28 mouse cellular contexts compared by ENCODE assay signal in the genomic region with DNA sequence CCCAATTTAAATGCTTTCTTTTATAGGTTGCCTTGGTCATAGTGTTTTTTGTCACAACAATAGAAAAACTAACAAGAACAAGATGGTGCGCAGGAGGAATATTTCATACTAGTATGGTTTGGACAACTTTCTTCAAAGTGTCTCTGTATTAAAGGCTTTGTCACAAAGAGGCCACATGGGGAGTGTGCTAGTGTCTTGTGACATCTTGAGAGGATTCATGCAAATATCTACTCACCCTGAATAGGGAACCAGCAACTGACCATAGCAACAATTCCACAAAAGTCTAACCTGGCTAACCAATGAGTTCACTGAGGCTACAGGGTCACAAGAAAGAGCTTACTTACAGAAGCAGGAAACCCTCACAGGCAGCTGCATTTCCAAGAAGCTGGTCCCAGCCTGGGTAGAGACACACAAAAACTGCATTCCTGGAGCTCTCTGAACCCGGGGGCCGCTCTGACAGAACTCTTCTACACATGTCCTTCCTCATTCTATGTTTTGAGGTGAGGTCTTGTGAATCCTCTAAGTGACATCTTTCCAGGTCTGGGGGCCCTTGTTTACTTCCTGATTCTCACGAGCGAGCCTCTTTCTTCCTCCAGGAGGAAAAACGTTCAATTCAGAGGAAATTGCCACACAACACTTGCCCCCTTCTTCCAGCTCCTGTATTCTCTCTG. TPM values are rescaled to one million over a fixed set of nuclear protein-coding genes. Genes with fewer than 3 reads are reported as not detected.
DNase-seq lines count a peak whose midpoint lies in the region; ATAC-seq lines count a peak whose summit lies in the region.
"Had no signal": no experiment of that assay in that cellular context is flagged by ENCODE, and none has a peak within 500 bp of the region (broad histone marks: within the 10 kb centered on the region; RNA-seq: fewer than 3 reads in every experiment).

No protein-coding gene starts in this region.

- H3K9me3 ChIP-seq in heart, embryonic 15.5 days (replicated peaks), result no peaks in the 10 kb centered on the region
- H3K9me3 ChIP-seq: forebrain, embryonic 10.5 days; G1E; hindbrain, embryonic 15.5 days; kidney, embryonic 15.5 days; liver, embryonic 12.5 days; lung, embryonic 15.5 days had no signal

- H3K4me3 ChIP-seq in heart, embryonic 15.5 days, result no peak overlapping the region
- H3K4me3 ChIP-seq in brown adipose tissue, adult 24 weeks (ENCODE audit: insufficient read depth, low read depth, low read length), result no peak overlapping the region
- H3K4me3 ChIP-seq: forebrain, embryonic 10.5 days; hindbrain, embryonic 15.5 days; kidney, embryonic 15.5 days; liver, embryonic 12.5 days; lung, embryonic 15.5 days had no signal

- no peak for ATAC-seq in heart, embryonic 15.5 days (replicated peaks; ENCODE audit: insufficient number of reproducible peaks, insufficient read depth, low FRiP score, low read depth)
- ATAC-seq in monocyte, adult 5-6 weeks (replicated peaks; ENCODE audit: insufficient number of reproducible peaks, low FRiP score, low TSS enrichment, poor library complexity, severe bottlenecking), result peak; percentile 54
- no peak for ATAC-seq in frontal cortex, adult (ENCODE audit: low TSS enrichment)
- ATAC-seq: forebrain, postnatal 0 days; liver, embryonic 12.5 days; midbrain, embryonic 16.5 days had no signal

- H3K36me3 ChIP-seq in heart, embryonic 15.5 days, result no peaks in the 10 kb centered on the region
- H3K36me3 ChIP-seq: forebrain, embryonic 10.5 days; G1E; hindbrain, embryonic 15.5 days; kidney, embryonic 15.5 days; liver, embryonic 12.5 days; lung, embryonic 15.5 days had no signal

- H3K4me1 ChIP-seq in heart, embryonic 15.5 days (replicated peaks), result peaks cover 31% of the 10 kb centered on the region
- H3K4me1 ChIP-seq in brown adipose tissue, adult 24 weeks (ENCODE audit: control insufficient read depth, insufficient read depth, insufficient read length, low read length), result 0 out of 2 replicates have a peak, but pooled peaks cover 4% of the 10 kb centered on the region

- 53% methylated on average over 6 of the region's 6 CpGs for WGBS in heart, embryonic 15.5 days

- H3K27me3 ChIP-seq in heart, embryonic 15.5 days, result no peaks in the 10 kb centered on the region
- H3K27me3 ChIP-seq: hindbrain, embryonic 15.5 days; liver, embryonic 12.5 days; lung, embryonic 15.5 days had no signal

- DNase-seq in heart, postnatal 25 days (ENCODE audit: low spot score), result no peak
- DNase-seq in A20 (ENCODE audit: low read depth, low spot score), result peak; percentile 53
- no peak for DNase-seq in frontal cortex, postnatal 25 days (ENCODE audit: low spot score in 2 of 2)
- DNase-seq in left cerebral cortex, adult 18-20 months (ENCODE audit: low spot score in 2 of 2), result no peak
- DNase-seq: cerebellum, adult 9-11 months; embryo, embryonic 11 days; forebrain, postnatal 0 days; heart, postnatal 4 days; thymus, postnatal 14 days had no signal

- intact Hi-C loops in heart, postnatal 25 days (cut with DNase I), result loop anchor here (5.0 kb wide), 2 partner anchors 37 to 87 kb away; a partner anchor contains a TSS

- no peak overlapping the region for H3K9ac ChIP-seq in heart, embryonic 15.5 days
- H3K9ac ChIP-seq: forebrain, postnatal 0 days; hindbrain, embryonic 15.5 days; kidney, embryonic 15.5 days; liver, embryonic 12.5 days; lung, embryonic 15.5 days had no signal

- 0 out of 2 replicates have a peak overlapping the region, but pooled peaks have one; percentile 31 for H3K27ac ChIP-seq in heart, embryonic 15.5 days
- peak overlapping the region; percentile 70; the same call in 1 of the 2 replicates for H3K27ac ChIP-seq in brown adipose tissue, adult 24 weeks (replicated peaks; ENCODE audit: low read depth, low read length)
- H3K27ac ChIP-seq: forebrain, embryonic 10.5 days; hindbrain, embryonic 15.5 days; kidney, embryonic 15.5 days; liver, embryonic 12.5 days; lung, embryonic 15.5 days had no signal

- H3K4me2 ChIP-seq in heart, embryonic 15.5 days, result no peak overlapping the region
- H3K4me2 ChIP-seq: heart, embryonic 11.5 days; hindbrain, embryonic 15.5 days; kidney, embryonic 15.5 days; liver, embryonic 12.5 days had no signal

RNA-seq across cellular contexts. Expression of a gene that starts 33.2 kb away (rescaled TPM):
- 327 and 350 TPM in 2 replicates for polyA plus RNA-seq in heart, embryonic 15.5 days (2015; fragmentation: Nextera tagmentation; extraction: Ambion mirVana)
- 100 to 1,000 TPM; 481 to 520 TPM for total RNA-seq in heart, postnatal 25 days (2021)
- 15.5 and 17.0 TPM in 2 replicates for polyA plus RNA-seq in brown adipose tissue, adult 24 weeks (2012; ENCODE audit: insufficient read depth, insufficient read length, missing spikeins)
- not detected in 3 replicates for total RNA-seq in monocyte, adult 5-6 weeks (2017)
- 1 to 10 TPM in 1 of 2 experiments, under 1 TPM in 1; 0.89 to 1.3 TPM for total RNA-seq in left cerebral cortex, adult 18-20 months (2021)

RNA-seq across cellular contexts. Expression of a gene that starts 37.8 kb away (rescaled TPM):
- polyA plus RNA-seq in heart, embryonic 15.5 days (2015; fragmentation: Nextera tagmentation; extraction: Ambion mirVana), result 2.0 and 2.8 TPM in 2 replicates
- 1 to 10 TPM; 6.5 to 8.4 TPM for total RNA-seq in heart, postnatal 25 days (2021)
- polyA plus RNA-seq in brown adipose tissue, adult 24 weeks (2012; ENCODE audit: insufficient read depth, insufficient read length, missing spikeins), result 11.3 and 14.4 TPM in 2 replicates
- not detected in 3 replicates for total RNA-seq in monocyte, adult 5-6 weeks (2017)
- total RNA-seq in left cerebral cortex, adult 18-20 months (2021), result 1 to 10 TPM in 1 of 2 experiments, under 1 TPM in 1; 0.94 to 1.0 TPM
- polyA plus RNA-seq: forebrain, embryonic 10.5 days; G1E had no signal

RNA-seq across cellular contexts. Expression of a gene that starts 48.4 kb away (rescaled TPM):
- polyA plus RNA-seq in heart, embryonic 15.5 days (2015; fragmentation: Nextera tagmentation; extraction: Ambion mirVana), result 3.2 and 4.1 TPM in 2 replicates
- not detected for total RNA-seq in heart, postnatal 25 days (2021)
- polyA plus RNA-seq in brown adipose tissue, adult 24 weeks (2012; ENCODE audit: insufficient read depth, insufficient read length, missing spikeins), result 2.9 TPM in 1 of 2 replicates, not detected in the other
- not detected in 3 replicates for total RNA-seq in monocyte, adult 5-6 weeks (2017)
- not detected for total RNA-seq in left cerebral cortex, adult 18-20 months (2021)
- total RNA-seq: adrenal gland, postnatal 4 days; forebrain, postnatal 0 days; gastrocnemius, adult 8-10 months; layer of hippocampus, postnatal 10 days had no signal
- polyA plus RNA-seq: CD4-positive, CD25-positive, alpha-beta regulatory T cell, adult 4 months; forebrain, embryonic 10.5 days; forebrain, postnatal 0 days; hindbrain, embryonic 15.5 days; kidney, embryonic 15.5 days; large intestine, adult 2 months; limb, embryonic 11.5 days; liver, embryonic 12.5 days; lung, embryonic 15.5 days; midbrain, embryonic 16.5 days; testis, adult 2 months had no signal

RNA-seq across cellular contexts. Expression of a gene that starts 48.4 kb away (rescaled TPM):
- polyA plus RNA-seq in heart, embryonic 15.5 days (2015; fragmentation: Nextera tagmentation; extraction: Ambion mirVana), result 224 and 350 TPM in 2 replicates
- 100 to 1,000 TPM; 261 to 277 TPM for total RNA-seq in heart, postnatal 25 days (2021)
- 1,266 and 1,331 TPM in 2 replicates for polyA plus RNA-seq in brown adipose tissue, adult 24 weeks (2012; ENCODE audit: insufficient read depth, insufficient read length, missing spikeins)
- total RNA-seq in monocyte, adult 5-6 weeks (2017), result 312 to 519 TPM (median 389 TPM) in 3 replicates
- total RNA-seq in left cerebral cortex, adult 18-20 months (2021), result 100 to 1,000 TPM; 140 to 142 TPM

RNA-seq across cellular contexts. Expression of a gene that starts 53.3 kb away (rescaled TPM):
- 0.10 and 0.13 TPM in 2 replicates for polyA plus RNA-seq in heart, embryonic 15.5 days (2015; fragmentation: Nextera tagmentation; extraction: Ambion mirVana)
- not detected for total RNA-seq in heart, postnatal 25 days (2021)
- not detected in 2 replicates for polyA plus RNA-seq in brown adipose tissue, adult 24 weeks (2012; ENCODE audit: insufficient read depth, insufficient read length, missing spikeins)
- 0.21 TPM in 1 of 3 replicates, not detected in the others for total RNA-seq in monocyte, adult 5-6 weeks (2017)
- 1 to 10 TPM in 1 of 2 experiments, under 1 TPM in 1; 0.82 to 1.5 TPM for total RNA-seq in left cerebral cortex, adult 18-20 months (2021)
- total RNA-seq: gastrocnemius, adult 8-10 months had no signal
- polyA plus RNA-seq: G1E had no signal

Comparison
In these comparisons a context has a peak if more than half of its experiments do, and no peak if none do; other contexts are left out.
1. RNA of a gene that starts 33.2 kb away (total RNA-seq): 481 to 520 TPM in heart, postnatal 25 days; 0.89 to 1.3 TPM in left cerebral cortex, adult 18-20 months and not detected in monocyte, adult 5-6 weeks; every median in the first group is over 100 times any median in the second.